Mouse (Mus musculus): ENCODE measurements around the gene Cpne2. TPM values are rescaled to one million over a fixed set of nuclear protein-coding genes. Genes with fewer than 3 reads are reported as not detected.

Gene Cpne2
- polyA plus RNA-seq, 1 experiment from 2014 or later = 12.6 TPM

GRCm38 (mm10) chr8:94564421-94564820 lies 31.6 kb downstream of the Cpne2 start:
- no peak for ATAC-seq (ENCODE audit: insufficient number of reproducible peaks, insufficient read depth, low FRiP score, low TSS enrichment, low read depth)
- peaks cover 14% of the 10 kb centered on the region for H3K4me1 ChIP-seq
- no peak overlapping the region for H3K4me2 ChIP-seq
- H3K27ac ChIP-seq = no peak overlapping the region
- H3K9me3 ChIP-seq = no peaks in the 10 kb centered on the region
- H3K36me3 ChIP-seq = no peaks in the 10 kb centered on the region
- H3K9ac ChIP-seq = no peak overlapping the region
- no peak overlapping the region for H3K4me3 ChIP-seq
- no peaks in the 10 kb centered on the region for H3K27me3 ChIP-seq

GRCm38 (mm10) chr8:94566033-94566432 lies 33.2 kb downstream of the Cpne2 start:
- peaks cover 14% of the 10 kb centered on the region for H3K4me1 ChIP-seq
- H3K27me3 ChIP-seq = no peaks in the 10 kb centered on the region
- no peaks in the 10 kb centered on the region for H3K36me3 ChIP-seq
- no peak overlapping the region for H3K27ac ChIP-seq
- H3K4me2 ChIP-seq = no peak overlapping the region
- ATAC-seq (ENCODE audit: insufficient number of reproducible peaks, insufficient read depth, low FRiP score, low TSS enrichment, low read depth) = no peak
- no peaks in the 10 kb centered on the region for H3K9me3 ChIP-seq
- no peak overlapping the region for H3K4me3 ChIP-seq
- 57% methylated on average over 6 of the region's 6 CpGs for WGBS
- no peak overlapping the region for H3K9ac ChIP-seq

GRCm38 (mm10) chr8:94566446-94567158 lies 33.8 kb downstream of the Cpne2 start:
- H3K9ac ChIP-seq = no peak overlapping the region
- H3K27ac ChIP-seq = no peak overlapping the region
- no peak overlapping the region for H3K4me3 ChIP-seq
- 61% methylated on average over 15 of the region's 15 CpGs for whole genome bisulfite sequencing
- ATAC-seq (ENCODE audit: insufficient number of reproducible peaks, insufficient read depth, low FRiP score, low TSS enrichment, low read depth) = no peak
- no peaks in the 10 kb centered on the region for H3K27me3 ChIP-seq
- peaks cover 14% of the 10 kb centered on the region for H3K4me1 ChIP-seq
- H3K36me3 ChIP-seq = no peaks in the 10 kb centered on the region
- H3K4me2 ChIP-seq = no peak overlapping the region
- H3K9me3 ChIP-seq = no peaks in the 10 kb centered on the region

- Histone ChIP-seq H3K4me3 (no peak overlapping the region), H3K4me2 (no peak overlapping the region), H3K9ac (no peak overlapping the region), H3K4me1 (peaks cover 14% of the 10 kb centered on the region), H3K27me3 (no peaks in the 10 kb centered on the region), H3K9me3 (no peaks in the 10 kb centered on the region), H3K36me3 (0 out of 2 replicates have a peak, but pooled peaks cover 6% of the 10 kb centered on the region), H3K27ac (no peak overlapping the region)
- ATAC-seq (ENCODE audit: insufficient number of reproducible peaks, insufficient read depth, low FRiP score, low TSS enrichment, low read depth) = no peak
- WGBS = 73% methylated on average over 8 of the region's 8 CpGs
Observed at GRCm38 (mm10) chr8:94567159-94567849, 34.5 kb downstream of the Cpne2 start.

GRCm38 (mm10) chr8:94568098-94568497 lies 35.3 kb downstream of the Cpne2 start:
- H3K36me3 ChIP-seq = peaks cover 12% of the 10 kb centered on the region
- no peak for ATAC-seq (ENCODE audit: insufficient number of reproducible peaks, insufficient read depth, low FRiP score, low TSS enrichment, low read depth)

GRCm38 (mm10) chr8:94569419-94569818 lies 36.6 kb downstream of the Cpne2 start:
- Histone ChIP-seq H3K9me3 (no peaks in the 10 kb centered on the region), H3K27me3 (no peaks in the 10 kb centered on the region), H3K27ac (no peak overlapping the region), H3K4me1 (peaks cover 14% of the 10 kb centered on the region), H3K9ac (no peak overlapping the region), H3K36me3 (peaks cover 25% of the 10 kb centered on the region), H3K4me3 (no peak overlapping the region), H3K4me2 (no peak overlapping the region)
- no peak for ATAC-seq (ENCODE audit: insufficient number of reproducible peaks, insufficient read depth, low FRiP score, low TSS enrichment, low read depth)
- WGBS = 65% methylated on average over 1 of the region's 1 CpGs

More at GRCm38 (mm10) chr8:94568098-94568497, 35.3 kb downstream of the Cpne2 start:
- H3K4me2 ChIP-seq = no peak overlapping the region
- H3K4me1 ChIP-seq = peaks cover 14% of the 10 kb centered on the region
- WGBS = 82% methylated on average over 8 of the region's 8 CpGs
- no peak overlapping the region for H3K9ac ChIP-seq
- H3K9me3 ChIP-seq = no peaks in the 10 kb centered on the region
- H3K27ac ChIP-seq = no peak overlapping the region
- H3K4me3 ChIP-seq = no peak overlapping the region
- no peaks in the 10 kb centered on the region for H3K27me3 ChIP-seq

GRCm38 (mm10) chr8:94571896-94572295 lies 39.1 kb downstream of the Cpne2 start:
- WGBS = 66% methylated on average over 2 of the region's 2 CpGs
- Histone ChIP-seq H3K4me1 (peaks cover 4% of the 10 kb centered on the region), H3K9ac (no peak overlapping the region), H3K4me3 (no peak overlapping the region), H3K27ac (no peak overlapping the region), H3K4me2 (no peak overlapping the region), H3K9me3 (no peaks in the 10 kb centered on the region), H3K27me3 (no peaks in the 10 kb centered on the region), H3K36me3 (peaks cover 50% of the 10 kb centered on the region)
- no peak for ATAC-seq (ENCODE audit: insufficient number of reproducible peaks, insufficient read depth, low FRiP score, low TSS enrichment, low read depth)

GRCm38 (mm10) chr8:94574159-94574907 lies 41.5 kb downstream of the Cpne2 start:
- H3K9ac ChIP-seq = no peak overlapping the region
- H3K36me3 ChIP-seq = peaks cover 74% of the 10 kb centered on the region
- no peak overlapping the region for H3K4me3 ChIP-seq
- no peak for ATAC-seq (ENCODE audit: insufficient number of reproducible peaks, insufficient read depth, low FRiP score, low TSS enrichment, low read depth)
- H3K4me1 ChIP-seq = no peaks in the 10 kb centered on the region
- H3K4me2 ChIP-seq = no peak overlapping the region
- no peaks in the 10 kb centered on the region for H3K9me3 ChIP-seq
- no peaks in the 10 kb centered on the region for H3K27me3 ChIP-seq
- WGBS = 88% methylated on average over 16 of the region's 16 CpGs
- no peak overlapping the region for H3K27ac ChIP-seq

- no peaks in the 10 kb centered on the region for H3K4me1 ChIP-seq
- ATAC-seq (ENCODE audit: insufficient number of reproducible peaks, insufficient read depth, low FRiP score, low TSS enrichment, low read depth) = no peak
- H3K9me3 ChIP-seq = no peaks in the 10 kb centered on the region
- 94% methylated on average over 4 of the region's 4 CpGs for WGBS
- peaks cover 76% of the 10 kb centered on the region for H3K36me3 ChIP-seq
- no peaks in the 10 kb centered on the region for H3K27me3 ChIP-seq
- no peak overlapping the region for H3K27ac ChIP-seq
- H3K4me2 ChIP-seq = no peak overlapping the region
- H3K4me3 ChIP-seq = no peak overlapping the region
- no peak overlapping the region for H3K9ac ChIP-seq
Observed at GRCm38 (mm10) chr8:94575148-94575547, 42.4 kb downstream of the Cpne2 start.

- ATAC-seq (ENCODE audit: insufficient number of reproducible peaks, insufficient read depth, low FRiP score, low TSS enrichment, low read depth) = no peak
- Histone ChIP-seq H3K4me3 (no peak overlapping the region), H3K4me1 (0 out of 2 replicates have a peak, but pooled peaks cover 3% of the 10 kb centered on the region), H3K9me3 (no peaks in the 10 kb centered on the region), H3K36me3 (peaks cover 88% of the 10 kb centered on the region), H3K27me3 (no peaks in the 10 kb centered on the region), H3K27ac (no peak overlapping the region), H3K4me2 (no peak overlapping the region), H3K9ac (no peak overlapping the region)
- WGBS = 75% methylated on average over 7 of the region's 7 CpGs
Observed at GRCm38 (mm10) chr8:94581820-94582483, 49.2 kb downstream of the Cpne2 start.

GRCm38 (mm10) chr8:94582569-94582968 lies 49.8 kb downstream of the Cpne2 start:
- no peaks in the 10 kb centered on the region for H3K27me3 ChIP-seq
- WGBS = 84% methylated on average over 6 of the region's 6 CpGs
- ATAC-seq (ENCODE audit: insufficient number of reproducible peaks, insufficient read depth, low FRiP score, low TSS enrichment, low read depth) = no peak

More at GRCm38 (mm10) chr8:94582569-94582968, 49.8 kb downstream of the Cpne2 start:
- Histone ChIP-seq H3K27ac (no peak overlapping the region), H3K4me1 (0 out of 2 replicates have a peak, but pooled peaks cover 3% of the 10 kb centered on the region), H3K4me2 (no peak overlapping the region), H3K4me3 (no peak overlapping the region), H3K9ac (no peak overlapping the region), H3K9me3 (no peaks in the 10 kb centered on the region), H3K36me3 (peaks cover 88% of the 10 kb centered on the region)
